Mouse (Mus musculus): ENCODE data around the gene Mpdz. TPM values are rescaled to one million over a fixed set of nuclear protein-coding genes. Genes with fewer than 3 reads are reported as not detected.

The Mpdz gene
- total and polyA plus RNA-seq, 3 experiments = not detected

- no peak for DNase-seq (ENCODE audit: low read depth, low spot score)
- Histone ChIP-seq H3K79me2 (ENCODE audit: control insufficient read depth, insufficient read depth, low read length, poor library complexity) (no peaks in the 10 kb centered on the region), H3K27ac (ENCODE audit: control insufficient read depth, low read depth, low read length) (no peak overlapping the region), H3K4me3 (ENCODE audit: control insufficient read depth in 1 of 2, insufficient read depth in 1 of 2, low read depth in 2 of 2, low read length in 2 of 2) (no peak overlapping the region), H3K9me3 (replicated peaks; ENCODE audit: insufficient read depth, low read length) (no peaks in the 10 kb centered on the region), H3K9ac (ENCODE audit: control insufficient read depth, low read depth, low read length, poor library complexity, severe bottlenecking) (no peak overlapping the region), H3K4me1 (ENCODE audit: control insufficient read depth in 1 of 2, insufficient read depth in 2 of 2, low read length in 2 of 2) (no peaks in the 10 kb centered on the region), H3K36me3 (ENCODE audit: control insufficient read depth in 1 of 2, insufficient read depth in 2 of 2, low read length in 2 of 2) (no peaks in the 10 kb centered on the region), H3K27me3 (ENCODE audit: control insufficient read depth in 1 of 2, insufficient read depth in 2 of 2, low read length in 2 of 2) (no peaks in the 10 kb centered on the region)
- TF ChIP-seq USF2 (IDR thresholded peaks at IDR 0.05; ENCODE audit: borderline replicate concordance in 1 of 2, insufficient read depth in 1 of 2, low read depth in 1 of 2, low read length in 2 of 2) = no peak
- TF ChIP-seq KAT2A (conservative IDR thresholded peaks at IDR 0.05; ENCODE audit: low read depth, low read length) = no peak
- no peak for TF ChIP-seq CHD1 (IDR thresholded peaks at IDR 0.05; ENCODE audit: low read depth, low read length)
- TF ChIP-seq ETS1 (IDR thresholded peaks at IDR 0.05; ENCODE audit: low read depth, low read length) = no peak
- no peak for TF ChIP-seq RAD21 (IDR thresholded peaks at IDR 0.05; ENCODE audit: low read depth, low read length)
- TF ChIP-seq MAX (IDR thresholded peaks at IDR 0.05; ENCODE audit: low read length) = no peak
- no peak for TF ChIP-seq GATA1 (IDR thresholded peaks at IDR 0.05; ENCODE audit: low read depth, low read length)
- no peak for TF ChIP-seq MYB (IDR thresholded peaks at IDR 0.05; ENCODE audit: low read depth, low read length)
- TF ChIP-seq JUND (IDR thresholded peaks at IDR 0.05; ENCODE audit: low read depth, low read length) = no peak
- TF ChIP-seq TCF12 (IDR thresholded peaks at IDR 0.05; ENCODE audit: low read depth, low read length) = no peak
- no peak for TF ChIP-seq ZC3H11A (IDR thresholded peaks at IDR 0.05; ENCODE audit: low read depth, low read length)
Observed at GRCm38 (mm10) chr4:81433961-81434360, 8.7 kb downstream of the Mpdz start.

DNA sequence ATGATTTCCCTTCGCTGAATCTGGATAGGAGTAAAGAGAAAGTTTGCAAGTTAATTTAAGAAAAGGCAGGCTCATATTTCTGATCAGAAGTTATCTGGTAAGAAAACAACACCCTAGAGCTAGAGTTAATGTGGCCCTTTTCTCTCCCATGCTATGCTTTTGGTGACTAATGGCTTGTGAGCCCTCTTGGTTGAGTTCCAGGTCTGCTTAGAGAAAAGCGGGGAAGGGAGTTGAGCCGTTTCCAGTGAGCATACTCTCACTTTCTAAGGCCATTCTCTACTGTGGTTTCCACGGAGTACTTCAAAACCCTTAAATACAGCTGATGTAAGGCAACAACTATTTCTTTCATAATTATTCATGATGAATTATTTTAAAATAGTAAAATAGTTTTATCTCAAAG, 11.8 kb downstream of the Mpdz start:
- Histone ChIP-seq H3K27ac (ENCODE audit: control insufficient read depth, low read depth, low read length) (no peak overlapping the region), H3K36me3 (ENCODE audit: control insufficient read depth in 1 of 2, insufficient read depth in 2 of 2, low read length in 2 of 2) (no peaks in the 10 kb centered on the region), H3K9ac (ENCODE audit: control insufficient read depth, low read depth, low read length, poor library complexity, severe bottlenecking) (no peak overlapping the region), H3K27me3 (ENCODE audit: control insufficient read depth in 1 of 2, insufficient read depth in 2 of 2, low read length in 2 of 2) (no peaks in the 10 kb centered on the region), H3K4me1 (ENCODE audit: control insufficient read depth in 1 of 2, insufficient read depth in 2 of 2, low read length in 2 of 2) (no peaks in the 10 kb centered on the region), H3K79me2 (ENCODE audit: control insufficient read depth, insufficient read depth, low read length, poor library complexity) (no peaks in the 10 kb centered on the region), H3K4me3 (ENCODE audit: control insufficient read depth in 1 of 2, insufficient read depth in 1 of 2, low read depth in 2 of 2, low read length in 2 of 2) (no peak overlapping the region), H3K9me3 (replicated peaks; ENCODE audit: insufficient read depth, low read length) (no peaks in the 10 kb centered on the region)
- TF ChIP-seq RAD21 (IDR thresholded peaks at IDR 0.05; ENCODE audit: low read depth, low read length) = no peak
- TF ChIP-seq SIN3A (IDR thresholded peaks at IDR 0.05; ENCODE audit: low read length) = no peak
- TF ChIP-seq ZKSCAN1 (IDR thresholded peaks at IDR 0.05; ENCODE audit: low read depth, low read length) = no peak
- no peak for TF ChIP-seq E2F4 (IDR thresholded peaks at IDR 0.05; ENCODE audit: borderline replicate concordance, low read depth, low read length)
- TF ChIP-seq EP300 (IDR thresholded peaks at IDR 0.05; ENCODE audit: low read depth in 1 of 2, low read length in 2 of 2) = no peak
- no peak for TF ChIP-seq KAT2A (conservative IDR thresholded peaks at IDR 0.05; ENCODE audit: low read depth, low read length)
- TF ChIP-seq POLR2A (IDR thresholded peaks at IDR 0.05; ENCODE audit: control insufficient read depth in 1 of 2, insufficient read depth in 1 of 2, low read depth in 1 of 2, low read length in 2 of 2, poor library complexity in 1 of 2) = no peak
- TF ChIP-seq CTCF (IDR thresholded peaks at IDR 0.05 in 2 of 3, conservative IDR thresholded peaks at IDR 0.05 in 1 of 3; ENCODE audit: control insufficient read depth in 1 of 3, insufficient read depth in 1 of 3, low read depth in 2 of 3, low read length in 3 of 3, poor library complexity in 1 of 3, severe bottlenecking in 1 of 3) = no peak
- no peak for TF ChIP-seq MYB (IDR thresholded peaks at IDR 0.05; ENCODE audit: low read depth, low read length)
- no peak for TF ChIP-seq POLR2AphosphoS2 (IDR thresholded peaks at IDR 0.05; ENCODE audit: low read length)
- TF ChIP-seq TCF12 (IDR thresholded peaks at IDR 0.05; ENCODE audit: low read depth, low read length) = no peak
- no peak for TF ChIP-seq MAX (IDR thresholded peaks at IDR 0.05; ENCODE audit: low read length)
- TF ChIP-seq HCFC1 (IDR thresholded peaks at IDR 0.05; ENCODE audit: low read depth, low read length) = no peak
- TF ChIP-seq SMC3 (IDR thresholded peaks at IDR 0.05; ENCODE audit: low read depth, low read length) = no peak
- TF ChIP-seq RCOR1 (IDR thresholded peaks at IDR 0.05; ENCODE audit: low read depth, low read length) = no peak
- TF ChIP-seq ELF1 (IDR thresholded peaks at IDR 0.05; ENCODE audit: low read depth, low read length) = no peak
- TF ChIP-seq ZNF384 (IDR thresholded peaks at IDR 0.05; ENCODE audit: low read depth, low read length) = no peak
- no peak for TF ChIP-seq GABPA (IDR thresholded peaks at IDR 0.05; ENCODE audit: low read depth, low read length)
- TF ChIP-seq TAL1 (IDR thresholded peaks at IDR 0.05; ENCODE audit: low read length) = no peak
- no peak for DNase-seq (ENCODE audit: low read depth, low spot score)

All from MEL (cell line).